Mouse (Mus musculus) lung, embryonic 16.5 days (tissue): Measurements from ENCODE around the gene Osbpl6. TPM values are rescaled to one million over a fixed set of nuclear protein-coding genes. Genes with fewer than 3 reads are reported as not detected.

Experiments used
- ATAC-seq: fragments of 200-750 bp; cut with Nextera tagmentation; 2 replicates; pipeline ENCODE4 v1.8.0; 2017; ENCODE audit warnings: low read depth, mild to moderate bottlenecking, moderate library complexity
- H3K27ac ChIP-seq: fragments of 300-500 bp; sonication (generic); 2 replicates; pipeline ENCODE4 v1.5.1; 2014; ENCODE audit warnings: mild to moderate bottlenecking, control low read depth, low read length
- H3K27me3 ChIP-seq: fragments of 300-500 bp; sonication (generic); 2 replicates; pipeline ENCODE4 v1.6.1; 2014; ENCODE audit warnings: low read depth, low read length, mixed read lengths; ENCODE audit not compliant: control insufficient read depth, insufficient read depth
- H3K36me3 ChIP-seq: fragments of 300-500 bp; sonication (generic); 2 replicates; pipeline ENCODE4 v1.6.1; 2014; ENCODE audit warnings: low read length; ENCODE audit not compliant: control insufficient read depth, insufficient read depth
- H3K4me1 ChIP-seq: fragments of 300-500 bp; sonication (generic); replicated peaks from 2 replicates; pipeline ENCODE4 v1.6.1; 2014; ENCODE audit warnings: low read length, mixed read lengths; ENCODE audit not compliant: control insufficient read depth, insufficient read depth
- H3K4me2 ChIP-seq: fragments of 300-500 bp; sonication (generic); 2 replicates; pipeline ENCODE4 v1.6.1; 2014; ENCODE audit warnings: low read depth, low read length, control low read depth
- H3K4me3 ChIP-seq: fragments of 300-500 bp; sonication (generic); 2 replicates; pipeline ENCODE4 v1.5.1; 2014; ENCODE audit warnings: mild to moderate bottlenecking, low read length, control low read depth
- H3K9ac ChIP-seq: fragments of 300-500 bp; sonication (generic); 2 replicates; pipeline ENCODE4 v1.6.1; 2014; ENCODE audit warnings: low read length, control low read depth
- H3K9me3 ChIP-seq: fragments of 300-500 bp; sonication (generic); 2 replicates; pipeline ENCODE4 v1.6.1; 2016; ENCODE audit warnings: low read length; ENCODE audit not compliant: control insufficient read depth
- whole genome bisulfite sequencing: fragments of 180-500 bp; shearing (Covaris S2); extraction: QIAGEN DNeasy Blood & Tissue Kit; methylation state at CpG from one replicate; pipeline ENCODE4 v1.1.7; 2014; 5-methylcytosine and 5-hydroxymethylcytosine counted together
- polyA plus RNA-seq: library from polyadenylated mRNA; unstranded; fragments of >200 nt; fragmentation: Nextera tagmentation; extraction: Ambion mirVana; gene quantifications from 2 replicates; pipeline ENCODE4 v1.2.1, GENCODE M21; 2015

Osbpl6 gene
- polyA plus RNA-seq, 1 experiment from 2014 or later = 20.9 TPM

GRCm38 (mm10) chr2:76524451-76524850, 118.1 kb downstream of the Osbpl6 start:
- ATAC-seq = no peak
- WGBS = 89% methylated on average over 5 of the region's 5 CpGs
- Histone ChIP-seq H3K9me3 (no peaks in the 10 kb centered on the region), H3K27me3 (no peaks in the 10 kb centered on the region), H3K4me3 (no peak overlapping the region), H3K9ac (no peak overlapping the region), H3K4me2 (no peak overlapping the region), H3K4me1 (no peaks in the 10 kb centered on the region), H3K27ac (no peak overlapping the region), H3K36me3 (no peaks in the 10 kb centered on the region)

GRCm38 (mm10) chr2:76525645-76526044, 119.3 kb downstream of the Osbpl6 start:
- no peak overlapping the region for H3K9ac ChIP-seq
- H3K36me3 ChIP-seq = no peaks in the 10 kb centered on the region
- WGBS = 62% methylated on average over 3 of the region's 3 CpGs

GRCm38 (mm10) chr2:76532490-76533126, 126.3 kb downstream of the Osbpl6 start:
- Histone ChIP-seq H3K4me3 (no peak overlapping the region), H3K4me2 (no peak overlapping the region), H3K36me3 (no peaks in the 10 kb centered on the region), H3K27me3 (no peaks in the 10 kb centered on the region), H3K27ac (no peak overlapping the region), H3K9ac (no peak overlapping the region), H3K4me1 (0 out of 2 replicates have a peak, but pooled peaks cover 4% of the 10 kb centered on the region), H3K9me3 (no peaks in the 10 kb centered on the region)
- ATAC-seq = no peak
- 71% methylated on average over 14 of the region's 14 CpGs for WGBS

More at GRCm38 (mm10) chr2:76525645-76526044, 119.3 kb downstream of the Osbpl6 start:
- Histone ChIP-seq H3K9me3 (no peaks in the 10 kb centered on the region), H3K4me3 (no peak overlapping the region), H3K27me3 (no peaks in the 10 kb centered on the region), H3K4me1 (no peaks in the 10 kb centered on the region), H3K27ac (no peak overlapping the region), H3K4me2 (no peak overlapping the region)
- ATAC-seq = no peak

- 76% methylated on average over 7 of the region's 7 CpGs for WGBS
- no peaks in the 10 kb centered on the region for H3K36me3 ChIP-seq
- 0 out of 2 replicates have a peak, but pooled peaks have one; percentile 45 for ATAC-seq
- no peak overlapping the region for H3K9ac ChIP-seq
- no peak overlapping the region for H3K4me2 ChIP-seq
- no peak overlapping the region for H3K27ac ChIP-seq
- H3K9me3 ChIP-seq = no peaks in the 10 kb centered on the region
- H3K4me1 ChIP-seq = 0 out of 2 replicates have a peak, but pooled peaks cover 6% of the 10 kb centered on the region
- no peaks in the 10 kb centered on the region for H3K27me3 ChIP-seq
- H3K4me3 ChIP-seq = no peak overlapping the region
Observed at GRCm38 (mm10) chr2:76534932-76535331, 128.6 kb downstream of the Osbpl6 start.

- H3K4me2 ChIP-seq = no peak overlapping the region
- H3K27me3 ChIP-seq = no peaks in the 10 kb centered on the region
- peaks cover 8% of the 10 kb centered on the region for H3K4me1 ChIP-seq
- H3K9ac ChIP-seq = no peak overlapping the region
- no peaks in the 10 kb centered on the region for H3K9me3 ChIP-seq
- no peak for ATAC-seq
- no peak overlapping the region for H3K27ac ChIP-seq
- 85% methylated on average over 9 of the region's 9 CpGs for WGBS
- no peak overlapping the region for H3K4me3 ChIP-seq
- no peaks in the 10 kb centered on the region for H3K36me3 ChIP-seq
Observed at GRCm38 (mm10) chr2:76541900-76542299, 135.6 kb downstream of the Osbpl6 start.

GRCm38 (mm10) chr2:76542921-76543320, 136.6 kb downstream of the Osbpl6 start:
- ATAC-seq = no peak
- Histone ChIP-seq H3K4me2 (no peak overlapping the region), H3K9ac (no peak overlapping the region), H3K27ac (no peak overlapping the region), H3K4me1 (peaks cover 8% of the 10 kb centered on the region), H3K27me3 (no peaks in the 10 kb centered on the region), H3K4me3 (no peak overlapping the region), H3K36me3 (no peaks in the 10 kb centered on the region), H3K9me3 (no peaks in the 10 kb centered on the region)
- 63% methylated on average over 5 of the region's 5 CpGs for WGBS

- Histone ChIP-seq H3K27ac (peak overlapping the region; percentile 83), H3K36me3 (no peaks in the 10 kb centered on the region), H3K27me3 (no peaks in the 10 kb centered on the region), H3K9ac (peak overlapping the region; percentile 4; the same call in 1 of the 2 replicates), H3K9me3 (no peaks in the 10 kb centered on the region), H3K4me1 (peaks cover 9% of the 10 kb centered on the region), H3K4me3 (no peak overlapping the region), H3K4me2 (no peak overlapping the region)
- peak; percentile 59; the same call in 1 of the 2 replicates for ATAC-seq
- 54% methylated on average over 8 of the region's 8 CpGs for WGBS
Observed at GRCm38 (mm10) chr2:76545539-76545938, 139.2 kb downstream of the Osbpl6 start.

- WGBS = 49% methylated on average over 10 of the region's 10 CpGs
- Histone ChIP-seq H3K9me3 (no peaks in the 10 kb centered on the region), H3K9ac (no peak overlapping the region), H3K36me3 (no peaks in the 10 kb centered on the region), H3K4me3 (no peak overlapping the region), H3K4me1 (peaks cover 9% of the 10 kb centered on the region), H3K27me3 (no peaks in the 10 kb centered on the region), H3K27ac (peak overlapping the region; percentile 80), H3K4me2 (no peak overlapping the region)
- ATAC-seq = peak; percentile 85
Observed at GRCm38 (mm10) chr2:76548171-76548570, 141.9 kb downstream of the Osbpl6 start.

- no peaks in the 10 kb centered on the region for H3K27me3 ChIP-seq
- no peaks in the 10 kb centered on the region; the same call in 1 of the 2 replicates for H3K36me3 ChIP-seq
- ATAC-seq = no peak
- peaks cover 9% of the 10 kb centered on the region for H3K4me1 ChIP-seq
- H3K4me3 ChIP-seq = no peak overlapping the region
- H3K9ac ChIP-seq = no peak overlapping the region
- 64% methylated on average over 7 of the region's 7 CpGs for WGBS
- peak overlapping the region; percentile 48 for H3K27ac ChIP-seq
- H3K9me3 ChIP-seq = no peaks in the 10 kb centered on the region
- H3K4me2 ChIP-seq = no peak overlapping the region
Observed at GRCm38 (mm10) chr2:76548836-76549235, 142.5 kb downstream of the Osbpl6 start.
